Mouse (Mus musculus): Measurements from ENCODE around the gene Upk3b. TPM values are rescaled to one million over a fixed set of nuclear protein-coding genes. Genes with fewer than 3 reads are reported as not detected.
"Not testable (repeated sequence)": the region's sequence is repeated elsewhere in the genome, so short reads cannot be mapped to it uniquely, and the experiment has no call there.

The Upk3b gene
- total and polyA plus RNA-seq, 3 experiments = 0.05 TPM; not detected in 2

DNA sequence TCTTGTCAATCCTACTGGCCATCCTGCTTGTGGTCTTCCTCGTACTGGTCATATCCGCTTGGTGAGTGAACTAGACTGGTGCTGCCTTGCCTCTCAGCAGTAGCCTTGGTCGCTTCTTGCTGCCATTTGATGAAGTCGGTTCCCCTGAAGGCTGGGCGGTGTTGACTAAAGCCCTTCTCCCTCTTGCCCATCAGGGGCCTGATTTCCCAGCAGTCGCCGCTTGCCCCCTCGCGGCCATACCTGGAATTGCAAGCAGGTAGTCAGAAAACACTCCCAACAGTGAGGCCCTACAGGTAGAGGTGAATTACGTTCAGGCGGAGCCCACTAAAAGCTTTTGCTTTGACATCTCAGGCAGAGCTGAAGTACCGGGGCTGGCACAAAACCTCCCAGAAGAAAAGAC, 23.3 kb downstream of the Upk3b start:
- no peaks in the 10 kb centered on the region for H3K9me3 ChIP-seq (replicated peaks)
- H3K4me1 ChIP-seq (ENCODE audit: insufficient read depth, low read depth, low read length) = no peaks in the 10 kb centered on the region
- no peaks in the 10 kb centered on the region for H3K36me3 ChIP-seq (replicated peaks)
- no peak for ATAC-seq (ENCODE audit: extremely low read depth, insufficient number of reproducible peaks, low FRiP score, poor library complexity, severe bottlenecking)
- TF ChIP-seq TAL1 (conservative IDR thresholded peaks at IDR 0.05; ENCODE audit: low read depth, low read length) = no peak
- TF ChIP-seq CTCF (IDR thresholded peaks at IDR 0.05; ENCODE audit: low read depth, low read length) = peak; percentile 90
- peaks cover 46% of the 10 kb centered on the region for H3K27me3 ChIP-seq (ENCODE audit: insufficient read depth, low read length)
- H3K4me3 ChIP-seq (ENCODE audit: low read depth, low read length) = no peak overlapping the region
- peak; percentile 58 for DNase-seq (ENCODE audit: low spot score)

DNA sequence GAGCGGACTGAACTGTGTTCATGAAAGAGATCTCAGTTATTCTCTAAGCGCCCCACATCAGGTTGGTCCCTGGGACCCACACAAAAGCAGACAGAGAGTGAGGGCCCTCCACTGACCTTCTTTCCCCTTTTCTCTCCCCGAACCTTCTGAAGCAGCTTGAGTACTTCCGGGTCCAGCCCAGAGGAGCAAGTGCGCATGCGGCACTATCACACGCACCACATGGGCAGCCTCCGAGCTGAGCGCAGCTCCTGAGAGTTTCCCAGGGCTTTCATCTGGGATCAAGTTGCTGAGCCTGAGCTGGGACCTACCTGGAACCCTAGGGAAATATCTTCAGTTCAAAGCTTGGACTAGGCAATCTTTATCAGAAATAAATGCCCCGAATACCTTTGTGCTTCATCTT, 25.6 kb downstream of the Upk3b start:
- Histone ChIP-seq H3K4me3 (ENCODE audit: low read depth, low read length) (no peak overlapping the region), H3K4me1 (ENCODE audit: insufficient read depth, low read depth, low read length) (no peaks in the 10 kb centered on the region), H3K36me3 (replicated peaks) (no peaks in the 10 kb centered on the region), H3K27me3 (ENCODE audit: insufficient read depth, low read length) (peaks cover 31% of the 10 kb centered on the region), H3K9me3 (replicated peaks) (no peaks in the 10 kb centered on the region)
- TF ChIP-seq GATA2 (IDR thresholded peaks at IDR 0.05; ENCODE audit: borderline replicate concordance, low read depth, low read length) (no peak), CTCF (IDR thresholded peaks at IDR 0.05; ENCODE audit: low read depth, low read length) (no peak), POLR2AphosphoS5 (IDR thresholded peaks at IDR 0.05; ENCODE audit: insufficient replicate concordance, low read depth, low read length) (no peak), GATA1 (IDR thresholded peaks at IDR 0.05; ENCODE audit: borderline replicate concordance, low read length) (no peak), TAL1 (conservative IDR thresholded peaks at IDR 0.05; ENCODE audit: low read depth, low read length) (no peak)
- ATAC-seq (ENCODE audit: extremely low read depth, insufficient number of reproducible peaks, low FRiP score, poor library complexity, severe bottlenecking) (no peak), DNase-seq (ENCODE audit: low spot score) (no peak)

- peaks cover 14% of the 10 kb centered on the region for H3K27me3 ChIP-seq (ENCODE audit: insufficient read depth, low read length)
- not testable (repeated sequence) for H3K4me1 ChIP-seq (ENCODE audit: insufficient read depth, low read depth, low read length); H3K9me3 ChIP-seq (replicated peaks); DNase-seq (ENCODE audit: low spot score); H3K36me3 ChIP-seq (replicated peaks); ATAC-seq (ENCODE audit: extremely low read depth, insufficient number of reproducible peaks, low FRiP score, poor library complexity, severe bottlenecking); H3K4me3 ChIP-seq (ENCODE audit: low read depth, low read length)
Measured at GRCm38 (mm10) chr5:136066404-136067148, 28.3 kb downstream of the Upk3b start.

DNA sequence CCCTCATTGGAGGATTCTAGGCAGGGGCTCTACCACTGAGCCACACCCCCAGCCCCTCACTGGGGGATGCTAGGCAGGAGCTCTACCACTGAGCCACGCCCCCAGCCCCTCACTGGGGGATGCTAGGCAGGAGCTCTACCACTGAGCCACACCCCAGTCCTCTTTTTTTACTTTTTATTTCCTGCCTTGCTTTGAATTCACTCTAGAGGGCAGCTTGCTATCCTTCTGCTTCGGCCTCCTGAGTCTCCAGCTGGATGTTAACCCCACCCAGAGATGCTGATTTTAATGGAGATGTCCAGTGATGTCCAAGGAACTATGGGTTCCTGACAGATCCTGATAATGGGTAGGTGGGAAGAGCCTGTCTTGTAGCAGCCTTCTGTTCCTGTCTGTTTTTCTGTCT, 31.1 kb downstream of the Upk3b start:
- Histone ChIP-seq H3K27me3 (ENCODE audit: insufficient read depth, low read length) (peaks cover 18% of the 10 kb centered on the region), H3K9me3 (replicated peaks) (no peaks in the 10 kb centered on the region), H3K36me3 (replicated peaks) (no peaks in the 10 kb centered on the region), H3K4me1 (ENCODE audit: insufficient read depth, low read depth, low read length) (no peaks in the 10 kb centered on the region), H3K4me3 (ENCODE audit: low read depth, low read length) (no peak overlapping the region)
- ATAC-seq (ENCODE audit: extremely low read depth, insufficient number of reproducible peaks, low FRiP score, poor library complexity, severe bottlenecking) (no peak), DNase-seq (ENCODE audit: low spot score) (no peak)
- TF ChIP-seq POLR2AphosphoS5 (IDR thresholded peaks at IDR 0.05; ENCODE audit: insufficient replicate concordance, low read depth, low read length) (no peak), CTCF (IDR thresholded peaks at IDR 0.05; ENCODE audit: low read depth, low read length) (no peak)

GRCm38 (mm10) chr5:136073051-136073450, 34.8 kb downstream of the Upk3b start:
- H3K9me3 ChIP-seq (replicated peaks) = no peaks in the 10 kb centered on the region
- no peak for TF ChIP-seq TAL1 (conservative IDR thresholded peaks at IDR 0.05; ENCODE audit: low read depth, low read length)
- no peak for TF ChIP-seq GATA2 (IDR thresholded peaks at IDR 0.05; ENCODE audit: borderline replicate concordance, low read depth, low read length)
- no peak for TF ChIP-seq CTCF (IDR thresholded peaks at IDR 0.05; ENCODE audit: low read depth, low read length)
- TF ChIP-seq POLR2AphosphoS5 (IDR thresholded peaks at IDR 0.05; ENCODE audit: insufficient replicate concordance, low read depth, low read length) = no peak
- no peak for TF ChIP-seq GATA1 (IDR thresholded peaks at IDR 0.05; ENCODE audit: borderline replicate concordance, low read length)
- H3K4me1 ChIP-seq (ENCODE audit: insufficient read depth, low read depth, low read length) = no peaks in the 10 kb centered on the region
- H3K36me3 ChIP-seq (replicated peaks) = no peaks in the 10 kb centered on the region
- no peak for DNase-seq (ENCODE audit: low spot score)
- peaks cover 20% of the 10 kb centered on the region for H3K27me3 ChIP-seq (ENCODE audit: insufficient read depth, low read length)
- ATAC-seq (ENCODE audit: extremely low read depth, insufficient number of reproducible peaks, low FRiP score, poor library complexity, severe bottlenecking) = no peak
- H3K4me3 ChIP-seq (ENCODE audit: low read depth, low read length) = no peak overlapping the region

DNA sequence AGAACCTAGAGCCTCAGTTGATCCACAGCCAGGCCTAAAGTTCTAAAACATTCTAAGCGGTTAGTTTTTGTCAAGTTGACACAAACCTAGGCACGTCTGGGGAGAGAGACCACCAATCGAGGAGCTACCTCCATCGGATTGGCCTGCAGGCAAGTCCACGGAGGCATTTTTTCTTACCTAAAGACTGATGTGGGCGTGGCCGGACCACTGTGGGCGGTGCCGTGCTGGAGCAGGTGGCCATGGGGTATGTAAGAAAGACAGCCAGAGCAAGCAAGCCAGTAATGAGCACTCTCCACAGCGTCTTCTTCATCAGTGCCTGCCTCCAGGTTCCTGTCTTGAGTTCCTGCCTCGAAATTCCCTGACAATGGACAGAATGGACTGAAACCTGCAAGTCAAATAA, 35.2 kb downstream of the Upk3b start:
- TF ChIP-seq CTCF (IDR thresholded peaks at IDR 0.05; ENCODE audit: low read depth, low read length) = no peak
- TF ChIP-seq GATA2 (IDR thresholded peaks at IDR 0.05; ENCODE audit: borderline replicate concordance, low read depth, low read length) = no peak
- TF ChIP-seq POLR2AphosphoS5 (IDR thresholded peaks at IDR 0.05; ENCODE audit: insufficient replicate concordance, low read depth, low read length) = no peak
- no peak for TF ChIP-seq GATA1 (IDR thresholded peaks at IDR 0.05; ENCODE audit: borderline replicate concordance, low read length)
- no peak for TF ChIP-seq TAL1 (conservative IDR thresholded peaks at IDR 0.05; ENCODE audit: low read depth, low read length)
- Histone ChIP-seq H3K27me3 (ENCODE audit: insufficient read depth, low read length) (peaks cover 20% of the 10 kb centered on the region), H3K36me3 (replicated peaks) (no peaks in the 10 kb centered on the region), H3K4me3 (ENCODE audit: low read depth, low read length) (no peak overlapping the region), H3K9me3 (replicated peaks) (no peaks in the 10 kb centered on the region), H3K4me1 (ENCODE audit: insufficient read depth, low read depth, low read length) (no peaks in the 10 kb centered on the region)
- ATAC-seq (ENCODE audit: extremely low read depth, insufficient number of reproducible peaks, low FRiP score, poor library complexity, severe bottlenecking) (no peak), DNase-seq (ENCODE audit: low spot score) (no peak)

DNA sequence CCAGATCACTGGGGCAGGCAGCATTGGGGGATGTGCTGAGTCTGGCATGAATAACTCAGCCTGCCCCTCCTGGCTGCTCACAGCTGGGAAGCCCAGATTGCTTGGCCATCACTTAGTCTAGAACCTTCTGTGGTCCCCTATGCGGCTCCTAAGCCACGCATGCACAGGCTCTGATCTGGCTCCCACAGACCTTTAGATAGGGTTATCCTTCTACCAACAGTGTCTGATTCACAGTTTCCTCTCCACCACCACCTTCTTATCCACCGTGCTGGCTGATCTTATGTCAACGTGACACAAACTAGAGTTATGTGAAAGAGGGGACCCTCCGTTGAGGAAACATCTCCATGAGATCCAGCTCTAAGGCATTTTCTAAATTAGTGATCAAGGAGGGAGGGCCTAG, 36.8 kb downstream of the Upk3b start:
- TF ChIP-seq TAL1 (conservative IDR thresholded peaks at IDR 0.05; ENCODE audit: low read depth, low read length) = no peak
- H3K36me3 ChIP-seq (replicated peaks) = no peaks in the 10 kb centered on the region
- H3K27me3 ChIP-seq (ENCODE audit: insufficient read depth, low read length) = peaks cover 20% of the 10 kb centered on the region
- H3K4me1 ChIP-seq (ENCODE audit: insufficient read depth, low read depth, low read length) = no peaks in the 10 kb centered on the region
- DNase-seq (ENCODE audit: low spot score) (no peak), ATAC-seq (ENCODE audit: extremely low read depth, insufficient number of reproducible peaks, low FRiP score, poor library complexity, severe bottlenecking) (no peak)
- H3K4me3 ChIP-seq (ENCODE audit: low read depth, low read length) = no peak overlapping the region
- no peaks in the 10 kb centered on the region for H3K9me3 ChIP-seq (replicated peaks)
